Mouse (Mus musculus): ENCODE measurements around the gene Edc4. TPM values are rescaled to one million over a fixed set of nuclear protein-coding genes. Genes with fewer than 3 reads are reported as not detected.

Edc4 gene
- polyA plus RNA-seq, 1 experiment from 2014 or later = 49.5 TPM

Other genes starting within 250 kb of the Edc4 start
- gene Ctcf, start 244.3 kb upstream of the Edc4 start, polyA plus RNA-seq (2015; fragmentation: Nextera tagmentation; extraction: Ambion mirVana) = 93.8 and 108 TPM in 2 replicates
- 1.8 and 2.4 TPM in 2 replicates for gene Agrp, start 243.5 kb upstream of the Edc4 start, polyA plus RNA-seq (2015; fragmentation: Nextera tagmentation; extraction: Ambion mirVana)
- 0.47 and 0.58 TPM in 2 replicates for gene Carmil2, start 194.6 kb upstream of the Edc4 start, polyA plus RNA-seq (2015; fragmentation: Nextera tagmentation; extraction: Ambion mirVana)
- 62.6 and 63.2 TPM in 2 replicates for gene Acd, start 179.8 kb upstream of the Edc4 start, polyA plus RNA-seq (2015; fragmentation: Nextera tagmentation; extraction: Ambion mirVana)
- gene Pard6a, start 179.7 kb upstream of the Edc4 start, polyA plus RNA-seq (2015; fragmentation: Nextera tagmentation; extraction: Ambion mirVana) = 15.2 and 17.5 TPM in 2 replicates
- 0.12 TPM in 1 of 2 replicates, not detected in the other for gene 4933405L10Rik, start 173.2 kb upstream of the Edc4 start, polyA plus RNA-seq (2015; fragmentation: Nextera tagmentation; extraction: Ambion mirVana)
- gene Enkd1, start 172.7 kb upstream of the Edc4 start, polyA plus RNA-seq (2015; fragmentation: Nextera tagmentation; extraction: Ambion mirVana) = 21.7 and 23.0 TPM in 2 replicates
- 20.1 and 22.1 TPM in 2 replicates for gene Gfod2, start 122.2 kb upstream of the Edc4 start, polyA plus RNA-seq (2015; fragmentation: Nextera tagmentation; extraction: Ambion mirVana)
- 11.1 and 11.7 TPM in 2 replicates for gene Ranbp10, start 53.5 kb upstream of the Edc4 start, polyA plus RNA-seq (2015; fragmentation: Nextera tagmentation; extraction: Ambion mirVana)
- 0.28 and 0.47 TPM in 2 replicates for gene Tsnaxip1, start 53.1 kb upstream of the Edc4 start, polyA plus RNA-seq (2015; fragmentation: Nextera tagmentation; extraction: Ambion mirVana)
- gene Cenpt, start 27.6 kb upstream of the Edc4 start, polyA plus RNA-seq (2015; fragmentation: Nextera tagmentation; extraction: Ambion mirVana) = 42.3 and 44.7 TPM in 2 replicates
- gene Thap11, start 25.7 kb upstream of the Edc4 start, polyA plus RNA-seq (2015; fragmentation: Nextera tagmentation; extraction: Ambion mirVana) = 71.2 and 73.0 TPM in 2 replicates
- 195 and 202 TPM in 2 replicates for gene Nutf2, start 20.3 kb upstream of the Edc4 start, polyA plus RNA-seq (2015; fragmentation: Nextera tagmentation; extraction: Ambion mirVana)
- 0.26 and 0.41 TPM in 2 replicates for gene Nrn1l, start 12.7 kb downstream of the Edc4 start, polyA plus RNA-seq (2015; fragmentation: Nextera tagmentation; extraction: Ambion mirVana)
- gene Pskh1, start 19.6 kb downstream of the Edc4 start, polyA plus RNA-seq (2015; fragmentation: Nextera tagmentation; extraction: Ambion mirVana) = 36.1 and 38.6 TPM in 2 replicates
- gene Ctrl, start 53.0 kb downstream of the Edc4 start, polyA plus RNA-seq (2015; fragmentation: Nextera tagmentation; extraction: Ambion mirVana) = 0.96 and 1.1 TPM in 2 replicates
- 30.0 and 30.7 TPM in 2 replicates for gene Psmb10, start 57.6 kb downstream of the Edc4 start, polyA plus RNA-seq (2015; fragmentation: Nextera tagmentation; extraction: Ambion mirVana)
- 3.1 and 3.2 TPM in 2 replicates for gene Lcat, start 62.5 kb downstream of the Edc4 start, polyA plus RNA-seq (2015; fragmentation: Nextera tagmentation; extraction: Ambion mirVana)
- gene Slc12a4, start 85.2 kb downstream of the Edc4 start, polyA plus RNA-seq (2015; fragmentation: Nextera tagmentation; extraction: Ambion mirVana) = 57.6 and 62.7 TPM in 2 replicates
- not detected in 2 replicates for gene Dpep3, start 98.5 kb downstream of the Edc4 start, polyA plus RNA-seq (2015; fragmentation: Nextera tagmentation; extraction: Ambion mirVana)
- gene Dus2, start 110.5 kb downstream of the Edc4 start, polyA plus RNA-seq (2015; fragmentation: Nextera tagmentation; extraction: Ambion mirVana) = 22.3 and 25.2 TPM in 2 replicates
- not detected in 2 replicates for gene Dpep2nb, start 125.1 kb downstream of the Edc4 start, polyA plus RNA-seq (2015; fragmentation: Nextera tagmentation; extraction: Ambion mirVana)
- gene Ddx28, start 131.0 kb downstream of the Edc4 start, polyA plus RNA-seq (2015; fragmentation: Nextera tagmentation; extraction: Ambion mirVana) = 18.4 and 19.0 TPM in 2 replicates
- gene Nfatc3, start 178.0 kb downstream of the Edc4 start, polyA plus RNA-seq (2015; fragmentation: Nextera tagmentation; extraction: Ambion mirVana) = 5.7 and 6.9 TPM in 2 replicates

All from limb, embryonic 15.5 days (tissue).